Mouse (Mus musculus) C2C12 (cell line): Measurements from ENCODE around the gene Celf2.

Experiments
- CTCF ChIP-seq: IDR thresholded peaks from one replicate; pipeline ENCODE4 v1.5.1; 2011; ENCODE audit not compliant: control insufficient read depth, insufficient read depth, insufficient read length
- MYOG ChIP-seq: IDR thresholded peaks from one replicate; pipeline ENCODE4 v1.6.1; 2011; ENCODE audit not compliant: control insufficient read depth, insufficient read length; ENCODE audit errors: extremely low read depth

GRCm38 (mm10) chr2:6637147-6637546, 872.2 kb downstream of the Celf2 start:
- TF ChIP-seq MYOG (no peak), CTCF (no peak)
